Mouse (Mus musculus) central nervous system, embryonic 14 days (tissue): ENCODE measurements around the gene Atp6v1a. TPM values are rescaled to one million over a fixed set of nuclear protein-coding genes. Genes with fewer than 3 reads are reported as not detected.

Experiments used
- polyA plus RNA-seq: library from polyadenylated mRNA; depleted of rRNA; stranded (reverse); fragments of >200 nt; gene quantifications from 2 replicates; pipeline ENCODE4 v1.2.3, GENCODE M21; 2012; rRNA removed

Atp6v1a gene
- 66.9 and 71.0 TPM in 2 replicates for polyA plus RNA-seq

DNA sequence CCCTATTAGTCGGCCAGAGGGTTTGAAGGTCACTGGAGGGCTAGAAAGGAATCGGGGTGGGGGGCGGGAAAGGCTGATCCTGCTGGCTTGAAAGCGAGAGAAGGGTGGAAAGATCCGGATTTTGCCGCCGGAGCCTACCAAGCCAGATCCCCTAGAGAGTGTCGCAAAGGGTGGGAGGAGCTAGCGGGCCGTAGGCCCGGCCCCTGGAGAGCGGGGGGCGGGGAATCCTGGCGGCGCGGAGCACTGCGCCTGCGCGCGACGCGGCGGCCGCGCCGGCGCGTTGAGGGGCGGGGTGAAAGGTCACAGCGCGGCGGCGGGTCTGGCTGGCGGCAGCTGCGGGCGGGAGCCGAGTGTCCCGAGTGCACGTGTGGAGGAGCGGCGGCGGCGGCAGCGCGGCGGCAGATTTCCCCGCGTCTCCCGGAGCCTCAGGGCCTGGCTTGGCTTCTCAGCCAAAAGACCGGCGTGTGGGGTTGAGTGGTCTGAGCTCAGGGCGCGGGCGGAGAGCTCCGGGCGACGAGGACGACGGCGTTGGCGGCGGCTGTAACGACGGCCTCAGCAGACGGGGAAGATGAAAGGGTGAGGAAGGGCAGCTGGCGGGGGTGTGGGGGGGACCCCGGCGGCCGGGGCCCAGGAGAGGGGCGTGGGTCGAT lies at the start of gene Atp6v1a, which contains the start of gene Naa50:
Atp6v1a (minus strand) TSS at position 170 of the 650 bp plus-strand sequence.
Naa50 (plus strand) TSS at position 295 of the 650 bp plus-strand sequence.

DNA sequence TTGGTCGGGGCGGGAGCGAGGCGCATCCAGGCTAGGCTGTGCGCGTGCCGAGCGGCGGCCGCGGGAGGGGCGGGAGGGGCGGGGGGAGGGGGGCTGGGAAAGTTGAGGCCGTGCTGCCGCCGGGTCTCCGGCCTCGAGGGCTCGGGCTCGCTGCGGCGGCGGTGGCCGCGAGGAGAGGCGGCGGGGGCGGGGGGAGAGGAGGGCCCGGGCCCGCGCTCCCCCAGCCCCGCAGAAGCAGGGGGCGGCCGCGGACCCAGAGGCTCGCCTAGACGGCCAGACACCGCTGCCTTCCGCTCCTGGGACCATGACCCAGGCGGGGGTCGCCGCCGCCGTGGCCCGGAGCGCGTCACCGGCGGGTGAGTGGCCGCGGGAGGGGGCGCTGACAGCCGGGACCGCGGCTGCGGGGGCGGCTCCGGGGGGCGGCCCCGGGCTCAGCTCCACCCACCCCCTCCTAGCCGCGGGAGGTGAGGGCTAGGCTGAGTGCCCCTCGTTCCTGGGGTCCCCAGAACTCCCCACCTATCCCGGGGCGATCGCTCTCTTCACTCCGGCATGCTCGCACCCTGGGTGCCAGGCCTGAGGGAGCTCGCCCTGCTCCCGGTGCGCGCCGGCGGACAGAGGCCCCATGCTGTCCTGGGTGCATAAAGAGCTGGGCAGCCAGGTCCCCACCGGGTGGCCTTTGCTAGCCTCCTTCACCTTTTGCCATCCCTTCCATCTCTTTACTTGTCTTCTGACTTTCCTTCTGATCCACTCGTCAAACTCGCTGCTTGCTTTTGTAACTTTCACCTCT lies 33.8 kb upstream of the Atp6v1a start, which contains the start of gene Usf3:
Usf3 (plus strand) TSS at position 92 of the 787 bp plus-strand sequence.

DNA sequence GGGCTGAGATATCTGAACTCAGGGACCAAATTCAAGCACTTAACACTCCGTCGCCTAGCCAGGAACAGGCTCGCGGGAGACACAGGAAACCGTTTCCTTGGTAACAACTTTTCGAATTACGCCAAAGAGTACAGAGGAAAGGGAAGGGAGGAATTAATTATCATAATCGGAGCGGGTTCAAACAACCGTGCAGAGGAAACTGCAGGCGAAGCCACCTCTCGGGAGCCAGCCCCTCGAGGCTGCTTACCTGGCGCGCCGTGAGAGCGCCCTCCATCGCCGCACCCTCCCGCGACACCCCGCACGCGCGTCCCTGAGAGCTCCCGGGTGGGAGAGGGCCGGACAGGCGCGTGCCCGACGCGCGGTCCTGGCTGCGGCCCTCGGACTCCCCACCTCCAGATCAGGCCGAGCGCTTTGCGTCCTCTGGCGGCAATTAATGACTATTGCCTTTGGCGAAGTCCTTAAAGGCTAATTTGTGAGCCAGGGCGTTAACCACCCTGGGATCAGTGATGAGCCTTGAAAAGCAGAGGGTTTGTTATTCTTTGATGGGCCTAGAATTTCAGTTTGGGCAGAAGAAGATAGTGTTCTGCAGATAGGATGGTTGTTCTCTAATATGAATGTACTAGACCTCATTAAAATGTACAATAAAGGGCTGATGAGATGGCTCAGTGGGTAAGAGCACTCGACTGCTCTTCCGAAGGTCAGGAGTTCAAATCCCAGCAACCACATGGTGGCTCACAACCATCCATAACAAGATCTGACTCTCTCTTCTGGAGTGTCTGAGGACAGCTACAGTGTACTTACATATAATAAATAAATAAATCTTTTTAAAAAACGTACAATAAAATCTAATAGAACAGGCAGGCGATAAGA lies 76.2 kb downstream of the Atp6v1a start, which contains the start of gene Gramd1c:
Gramd1c (minus strand) TSS at position 321 of the 870 bp plus-strand sequence.

Other genes with a start within 250 kb of the Atp6v1a start
- gene Ccdc191, start 249.9 kb downstream of the Atp6v1a start, polyA plus RNA-seq, result 6.1 and 7.0 TPM in 2 replicates
- 46.2 and 48.5 TPM in 2 replicates for gene Qtrt2, start 212.9 kb downstream of the Atp6v1a start, polyA plus RNA-seq
- gene Zdhhc23, start 159.9 kb downstream of the Atp6v1a start, polyA plus RNA-seq, result 2.4 and 3.1 TPM in 2 replicates
- gene Gramd1c, start 76.4 kb downstream of the Atp6v1a start, polyA plus RNA-seq, result 2.2 and 2.6 TPM in 2 replicates
- 26.0 and 26.5 TPM in 2 replicates for gene Naa50, start 125 bp upstream of the Atp6v1a start, polyA plus RNA-seq
- gene Usf3, start 33.5 kb upstream of the Atp6v1a start, polyA plus RNA-seq, result 9.0 and 10.0 TPM in 2 replicates
- 5.1 and 5.7 TPM in 2 replicates for gene Sidt1, start 193.5 kb upstream of the Atp6v1a start, polyA plus RNA-seq
- 21.3 and 24.1 TPM in 2 replicates for gene Spice1, start 207.4 kb upstream of the Atp6v1a start, polyA plus RNA-seq